Mouse (Mus musculus) forebrain, embryonic 10.5 days (tissue): ENCODE results near the gene Fignl1. TPM values are rescaled to one million over a fixed set of nuclear protein-coding genes. Genes with fewer than 3 reads are reported as not detected.

Experiments
- polyA plus RNA-seq: library from polyadenylated mRNA; unstranded; fragments of >200 nt; fragmentation: Nextera tagmentation; extraction: Ambion mirVana; gene quantifications from 2 replicates; pipeline ENCODE4 v1.2.1, GENCODE M21; 2016

Fignl1 gene
- polyA plus RNA-seq, 1 experiment from 2014 or later = 101 TPM

Other genes with a start within 250 kb of the Fignl1 start
- gene 4930512M02Rik, start 181.1 kb downstream of the Fignl1 start, polyA plus RNA-seq = not detected in 2 replicates
- 3.0 and 4.2 TPM in 2 replicates for gene Ikzf1, start 124.0 kb downstream of the Fignl1 start, polyA plus RNA-seq
- 5.1 and 6.0 TPM in 2 replicates for gene Ddc, start 89.2 kb upstream of the Fignl1 start, polyA plus RNA-seq
- 471 and 485 TPM in 2 replicates for gene Grb10, start 229.7 kb upstream of the Fignl1 start, polyA plus RNA-seq